Mouse (Mus musculus): ENCODE measurements around the gene Dmwd. TPM values are rescaled to one million over a fixed set of nuclear protein-coding genes. Genes with fewer than 3 reads are reported as not detected.

Gene Dmwd
- 61.5 TPM for polyA plus RNA-seq (2014; fragmentation: Illumina TruSeq; extraction: RNeasy Lipid Tissue Mini Kit (QIAGEN cat#74804); ENCODE audit: low read depth, low replicate concordance)

GRCm38 (mm10) chr7:19075723-19076585 lies at the start of gene Dmwd:
Dmwd (plus strand) TSS chr7:19076227.

GRCm38 (mm10) chr7:19054047-19054776 lies 21.8 kb upstream of the Dmwd start, which contains the start of gene Rsph6a:
Rsph6a (plus strand) TSS chr7:19054690.

GRCm38 (mm10) chr7:19083701-19084100 lies 7.7 kb downstream of the Dmwd start, which contains the start of gene Dmpk:
Dmpk (plus strand) TSS chr7:19083849.

GRCm38 (mm10) chr7:19094471-19094825 lies 18.4 kb downstream of the Dmwd start, which contains the start of gene Six5:
Six5 (plus strand) TSS chr7:19094594.

GRCm38 (mm10) chr7:19118028-19118771 lies 42.2 kb downstream of the Dmwd start, which contains the start of gene Gm4969:
Gm4969 (minus strand) TSS chr7:19118368.

GRCm38 (mm10) chr7:19119631-19120429 lies 43.8 kb downstream of the Dmwd start, which contains the start of gene Fbxo46:
Fbxo46 (plus strand) TSS chr7:19119859.

Other genes with a start within 250 kb of the Dmwd start
- 8.8 TPM for gene Mill2, start 236.3 kb upstream of the Dmwd start, polyA plus RNA-seq (2014; fragmentation: Illumina TruSeq; extraction: RNeasy Lipid Tissue Mini Kit (QIAGEN cat#74804); ENCODE audit: low read depth, low replicate concordance)
- not detected for gene Pglyrp1, start 204.9 kb upstream of the Dmwd start, polyA plus RNA-seq (2014; fragmentation: Illumina TruSeq; extraction: RNeasy Lipid Tissue Mini Kit (QIAGEN cat#74804); ENCODE audit: low read depth, low replicate concordance)
- gene Ccdc61, start 165.8 kb upstream of the Dmwd start, polyA plus RNA-seq (2014; fragmentation: Illumina TruSeq; extraction: RNeasy Lipid Tissue Mini Kit (QIAGEN cat#74804); ENCODE audit: low read depth, low replicate concordance), result 16.2 TPM
- 2.2 TPM for gene Nova2, start 150.3 kb upstream of the Dmwd start, polyA plus RNA-seq (2014; fragmentation: Illumina TruSeq; extraction: RNeasy Lipid Tissue Mini Kit (QIAGEN cat#74804); ENCODE audit: low read depth, low replicate concordance)
- not detected for gene Nanos2, start 88.8 kb upstream of the Dmwd start, polyA plus RNA-seq (2014; fragmentation: Illumina TruSeq; extraction: RNeasy Lipid Tissue Mini Kit (QIAGEN cat#74804); ENCODE audit: low read depth, low replicate concordance)
- 3.9 TPM for gene Mypop, start 85.0 kb upstream of the Dmwd start, polyA plus RNA-seq (2014; fragmentation: Illumina TruSeq; extraction: RNeasy Lipid Tissue Mini Kit (QIAGEN cat#74804); ENCODE audit: low read depth, low replicate concordance)
- gene Irf2bp1, start 72.2 kb upstream of the Dmwd start, polyA plus RNA-seq (2014; fragmentation: Illumina TruSeq; extraction: RNeasy Lipid Tissue Mini Kit (QIAGEN cat#74804); ENCODE audit: low read depth, low replicate concordance), result 15.7 TPM
- not detected for gene Foxa3, start 52.7 kb upstream of the Dmwd start, polyA plus RNA-seq (2014; fragmentation: Illumina TruSeq; extraction: RNeasy Lipid Tissue Mini Kit (QIAGEN cat#74804); ENCODE audit: low read depth, low replicate concordance)
- gene Sympk, start 51.9 kb upstream of the Dmwd start, polyA plus RNA-seq (2014; fragmentation: Illumina TruSeq; extraction: RNeasy Lipid Tissue Mini Kit (QIAGEN cat#74804); ENCODE audit: low read depth, low replicate concordance), result 84.9 TPM
- gene Rsph6a, start 21.5 kb upstream of the Dmwd start, polyA plus RNA-seq (2014; fragmentation: Illumina TruSeq; extraction: RNeasy Lipid Tissue Mini Kit (QIAGEN cat#74804); ENCODE audit: low read depth, low replicate concordance), result not detected
- gene Dmpk, start 7.6 kb downstream of the Dmwd start, polyA plus RNA-seq (2014; fragmentation: Illumina TruSeq; extraction: RNeasy Lipid Tissue Mini Kit (QIAGEN cat#74804); ENCODE audit: low read depth, low replicate concordance), result 569 TPM
- 11.9 TPM for gene Six5, start 18.4 kb downstream of the Dmwd start, polyA plus RNA-seq (2014; fragmentation: Illumina TruSeq; extraction: RNeasy Lipid Tissue Mini Kit (QIAGEN cat#74804); ENCODE audit: low read depth, low replicate concordance)
- not detected for gene Gm4969, start 42.1 kb downstream of the Dmwd start, polyA plus RNA-seq (2014; fragmentation: Illumina TruSeq; extraction: RNeasy Lipid Tissue Mini Kit (QIAGEN cat#74804); ENCODE audit: low read depth, low replicate concordance)
- 4.0 TPM for gene Fbxo46, start 43.6 kb downstream of the Dmwd start, polyA plus RNA-seq (2014; fragmentation: Illumina TruSeq; extraction: RNeasy Lipid Tissue Mini Kit (QIAGEN cat#74804); ENCODE audit: low read depth, low replicate concordance)
- gene Qpctl, start 73.1 kb downstream of the Dmwd start, polyA plus RNA-seq (2014; fragmentation: Illumina TruSeq; extraction: RNeasy Lipid Tissue Mini Kit (QIAGEN cat#74804); ENCODE audit: low read depth, low replicate concordance), result 5.1 TPM
- gene Snrpd2, start 73.5 kb downstream of the Dmwd start, polyA plus RNA-seq (2014; fragmentation: Illumina TruSeq; extraction: RNeasy Lipid Tissue Mini Kit (QIAGEN cat#74804); ENCODE audit: low read depth, low replicate concordance), result 49.9 TPM
- 0.89 TPM for gene Gipr, start 89.9 kb downstream of the Dmwd start, polyA plus RNA-seq (2014; fragmentation: Illumina TruSeq; extraction: RNeasy Lipid Tissue Mini Kit (QIAGEN cat#74804); ENCODE audit: low read depth, low replicate concordance)
- gene Eml2, start 100.2 kb downstream of the Dmwd start, polyA plus RNA-seq (2014; fragmentation: Illumina TruSeq; extraction: RNeasy Lipid Tissue Mini Kit (QIAGEN cat#74804); ENCODE audit: low read depth, low replicate concordance), result 36.9 TPM
- gene Gpr4, start 136.3 kb downstream of the Dmwd start, polyA plus RNA-seq (2014; fragmentation: Illumina TruSeq; extraction: RNeasy Lipid Tissue Mini Kit (QIAGEN cat#74804); ENCODE audit: low read depth, low replicate concordance), result 8.0 TPM
- 69.0 TPM for gene Opa3, start 152.1 kb downstream of the Dmwd start, polyA plus RNA-seq (2014; fragmentation: Illumina TruSeq; extraction: RNeasy Lipid Tissue Mini Kit (QIAGEN cat#74804); ENCODE audit: low read depth, low replicate concordance)
- gene Vasp, start 195.6 kb downstream of the Dmwd start, polyA plus RNA-seq (2014; fragmentation: Illumina TruSeq; extraction: RNeasy Lipid Tissue Mini Kit (QIAGEN cat#74804); ENCODE audit: low read depth, low replicate concordance), result 36.4 TPM
- gene Ppm1n, start 203.8 kb downstream of the Dmwd start, polyA plus RNA-seq (2014; fragmentation: Illumina TruSeq; extraction: RNeasy Lipid Tissue Mini Kit (QIAGEN cat#74804); ENCODE audit: low read depth, low replicate concordance), result not detected
- gene Rtn2, start 206.4 kb downstream of the Dmwd start, polyA plus RNA-seq (2014; fragmentation: Illumina TruSeq; extraction: RNeasy Lipid Tissue Mini Kit (QIAGEN cat#74804); ENCODE audit: low read depth, low replicate concordance), result 176 TPM
- 3.6 TPM for gene Fosb, start 233.8 kb downstream of the Dmwd start, polyA plus RNA-seq (2014; fragmentation: Illumina TruSeq; extraction: RNeasy Lipid Tissue Mini Kit (QIAGEN cat#74804); ENCODE audit: low read depth, low replicate concordance)

Data from heart, adult 10 weeks (tissue).